Mouse (Mus musculus): ENCODE measurements around the gene Akp3.

GRCm38 (mm10) chr1:87111719-87112354, 12.9 kb upstream of the Akp3 start:
- TF ChIP-seq CTCF (IDR thresholded peaks at IDR 0.05; ENCODE audit: low read depth): peak; percentile 55
- TF ChIP-seq EP300 (IDR thresholded peaks at IDR 0.05; ENCODE audit: low read depth): no peak

Data from liver, embryonic 14.5 days (tissue).